In the genomic region with DNA sequence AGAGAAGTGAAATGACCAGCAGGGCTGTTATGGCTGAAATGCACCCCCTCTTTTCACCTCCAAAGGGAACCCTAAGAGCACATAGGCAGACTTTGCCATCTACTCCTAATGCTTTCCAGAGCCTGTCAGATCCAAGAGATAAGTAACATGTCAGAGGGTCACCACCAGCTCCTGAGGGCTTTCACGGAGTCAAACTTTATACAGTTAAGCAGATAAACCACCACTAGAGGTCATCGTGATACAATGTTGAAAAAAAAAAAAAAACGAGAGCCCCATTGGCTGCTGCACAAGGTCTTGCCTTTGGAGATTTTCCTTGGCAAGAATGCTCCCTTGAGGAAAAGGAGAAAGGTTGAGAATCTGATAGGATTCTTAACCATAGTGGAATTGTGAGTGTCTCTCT, we compare ENCODE assay signal across 14 mouse cellular contexts. TPM values are rescaled to one million over a fixed set of nuclear protein-coding genes. Genes with fewer than 3 reads are reported as not detected.
DNase-seq lines count a peak whose midpoint lies in the region; ATAC-seq and TF ChIP-seq lines count a peak whose summit lies in the region.
"Had no signal": no experiment of that assay in that cellular context is flagged by ENCODE, and none has a peak within 500 bp of the region (broad histone marks: within the 10 kb centered on the region; RNA-seq: fewer than 3 reads in every experiment).

No protein-coding gene starts in this region.

- H3K36me3 ChIP-seq in liver, embryonic 14.5 days (replicated peaks; ENCODE audit: control insufficient read depth, insufficient read depth, low read depth): no peaks in the 10 kb centered on the region
- H3K36me3 ChIP-seq in MEL (ENCODE audit: control insufficient read depth in 1 of 2, insufficient read depth in 2 of 2, low read length in 2 of 2): no peaks in the 10 kb centered on the region
- H3K36me3 ChIP-seq in intestine, postnatal 0 days (ENCODE audit: control insufficient read depth, insufficient read depth): no peaks in the 10 kb centered on the region
- H3K36me3 ChIP-seq: limb, embryonic 13.5 days; midbrain, embryonic 12.5 days had no signal

- ATAC-seq in liver, embryonic 14.5 days (ENCODE audit: insufficient read depth): no peak
- ATAC-seq in intestine, postnatal 0 days: no peak
- ATAC-seq: forebrain, embryonic 16.5 days had no signal

- no peak for TF ChIP-seq POLR2A in MEL (IDR thresholded peaks at IDR 0.05; ENCODE audit: control insufficient read depth in 1 of 2, insufficient read depth in 1 of 2, low read depth in 1 of 2, low read length in 2 of 2, poor library complexity in 1 of 2)

- 0% methylated on average over 3 of the region's 3 CpGs for WGBS in liver, embryonic 14.5 days (ENCODE audit: insufficient replicate concordance)
- 4% methylated on average over 3 of the region's 3 CpGs for WGBS in intestine, postnatal 0 days

- TF ChIP-seq RAD21 in MEL (IDR thresholded peaks at IDR 0.05; ENCODE audit: low read depth, low read length): peak; percentile 52

- H3K4me2 ChIP-seq in liver, embryonic 14.5 days (ENCODE audit: low read depth): no peak overlapping the region
- no peak overlapping the region for H3K4me2 ChIP-seq in intestine, postnatal 0 days (replicated peaks; ENCODE audit: low read depth)
- H3K4me2 ChIP-seq: limb, embryonic 13.5 days; midbrain, embryonic 12.5 days had no signal

- no peaks in the 10 kb centered on the region for H3K79me2 ChIP-seq in MEL (ENCODE audit: control insufficient read depth, insufficient read depth, low read length, poor library complexity)

- TF ChIP-seq CTCF in liver, embryonic 14.5 days (IDR thresholded peaks at IDR 0.05; ENCODE audit: low read depth): peak; percentile 17; the same call in 1 of the 2 replicates
- TF ChIP-seq CTCF in MEL (IDR thresholded peaks at IDR 0.05 in 2 of 3, conservative IDR thresholded peaks at IDR 0.05 in 1 of 3; ENCODE audit: control insufficient read depth in 1 of 3, insufficient read depth in 1 of 3, low read depth in 2 of 3, low read length in 3 of 3, poor library complexity in 1 of 3, severe bottlenecking in 1 of 3): peak in 2 of 3 experiments; percentile 19 to 50; a peak in 4 of 6 replicates
- TF ChIP-seq CTCF in intestine, postnatal 0 days (IDR thresholded peaks at IDR 0.05; ENCODE audit: low read depth): peak; percentile 49

- no peak for DNase-seq in liver, embryonic 14.5 days (ENCODE audit: low read depth in 3 of 3, low spot score in 3 of 3)
- DNase-seq in liver: no peak
- peak; percentile 28 for DNase-seq in MEL (ENCODE audit: low read depth, low spot score)
- DNase-seq in brain, adult 2 months (ENCODE audit: low read depth, low spot score): peak; percentile 40
- DNase-seq in kidney, postnatal 36 days: no peak
- DNase-seq in right cerebral cortex, postnatal 10 days (ENCODE audit: low spot score in 2 of 2): no peak
- no peak for DNase-seq in layer of hippocampus, postnatal 14 days (ENCODE audit: low spot score in 2 of 2)
- DNase-seq: adrenal gland, adult 2 months; cerebellum, adult 9-11 months; kidney, adult 9 months had no signal

- no peak overlapping the region for H3K27ac ChIP-seq in liver, embryonic 14.5 days
- no peak overlapping the region for H3K27ac ChIP-seq in MEL (ENCODE audit: control insufficient read depth, low read depth, low read length)
- H3K27ac ChIP-seq in intestine, postnatal 0 days (ENCODE audit: low read depth, low read length): no peak overlapping the region
- H3K27ac ChIP-seq: limb, embryonic 13.5 days; midbrain, embryonic 12.5 days had no signal

- TF ChIP-seq EP300 in liver, embryonic 14.5 days (IDR thresholded peaks at IDR 0.05; ENCODE audit: low read depth): no peak
- TF ChIP-seq EP300 in MEL (IDR thresholded peaks at IDR 0.05; ENCODE audit: low read depth in 1 of 2, low read length in 2 of 2): no peak

- H3K4me1 ChIP-seq in liver, embryonic 14.5 days (replicated peaks; ENCODE audit: control insufficient read depth in 2 of 2, insufficient read depth in 2 of 2, low read length in 1 of 2): no peaks in the 10 kb centered on the region
- no peaks in the 10 kb centered on the region for H3K4me1 ChIP-seq in MEL (ENCODE audit: control insufficient read depth in 1 of 2, insufficient read depth in 2 of 2, low read length in 2 of 2)
- H3K4me1 ChIP-seq in intestine, postnatal 0 days (replicated peaks; ENCODE audit: control insufficient read depth, insufficient read depth, low read length): peaks cover 6% of the 10 kb centered on the region; the same call in 1 of the 2 replicates

- H3K4me3 ChIP-seq in liver, embryonic 14.5 days (ENCODE audit: insufficient read depth in 1 of 2, low read depth in 2 of 2, low read length in 2 of 2): no peak overlapping the region
- no peak overlapping the region for H3K4me3 ChIP-seq in MEL (ENCODE audit: control insufficient read depth in 1 of 2, insufficient read depth in 1 of 2, low read depth in 2 of 2, low read length in 2 of 2)
- H3K4me3 ChIP-seq in intestine, postnatal 0 days (ENCODE audit: low read depth, low read length): no peak overlapping the region
- H3K4me3 ChIP-seq: limb, embryonic 13.5 days; midbrain, embryonic 12.5 days had no signal

- H3K27me3 ChIP-seq in liver, embryonic 14.5 days (ENCODE audit: control insufficient read depth, insufficient read depth, low read length): no peaks in the 10 kb centered on the region; the same call in 1 of the 2 replicates
- peaks cover 0 to 3% of the 10 kb centered on the region in 2 experiments; a peak in 2 of 4 replicates for H3K27me3 ChIP-seq in MEL (ENCODE audit: control insufficient read depth in 1 of 2, insufficient read depth in 2 of 2, low read length in 2 of 2)
- H3K27me3 ChIP-seq in intestine, postnatal 0 days (replicated peaks; ENCODE audit: control insufficient read depth, insufficient read depth, low read length): 0 out of 2 replicates have a peak, but pooled peaks cover 7% of the 10 kb centered on the region

- H3K9me3 ChIP-seq in liver, embryonic 14.5 days (ENCODE audit: control insufficient read depth, low read length): no peaks in the 10 kb centered on the region
- H3K9me3 ChIP-seq in MEL (replicated peaks; ENCODE audit: insufficient read depth, low read length): no peaks in the 10 kb centered on the region
- no peaks in the 10 kb centered on the region for H3K9me3 ChIP-seq in intestine, postnatal 0 days (ENCODE audit: control insufficient read depth)
- H3K9me3 ChIP-seq: midbrain, embryonic 12.5 days had no signal

- no peak overlapping the region for H3K9ac ChIP-seq in liver, embryonic 14.5 days (replicated peaks)
- H3K9ac ChIP-seq in MEL (ENCODE audit: control insufficient read depth, low read depth, low read length, poor library complexity, severe bottlenecking): no peak overlapping the region
- no peak overlapping the region for H3K9ac ChIP-seq in intestine, postnatal 0 days (ENCODE audit: low read depth, low read length)
- H3K9ac ChIP-seq: limb, embryonic 13.5 days; midbrain, embryonic 12.5 days had no signal

TF ChIP-seq in MEL, 35 proteins besides CTCF, POLR2A, EP300 and RAD21:
- TF ChIP-seq BHLHE40 (IDR thresholded peaks at IDR 0.05; ENCODE audit: borderline replicate concordance, low read depth, low read length): no peak
- TF ChIP-seq RCOR1 (IDR thresholded peaks at IDR 0.05; ENCODE audit: low read depth, low read length): no peak
- TF ChIP-seq TAL1 (IDR thresholded peaks at IDR 0.05; ENCODE audit: low read length): no peak
- TF ChIP-seq SIN3A (IDR thresholded peaks at IDR 0.05; ENCODE audit: low read length): no peak
- TF ChIP-seq ZC3H11A (IDR thresholded peaks at IDR 0.05; ENCODE audit: low read depth, low read length): peak; percentile 5; the same call in 1 of the 2 replicates
- no peak for TF ChIP-seq TCF12 (IDR thresholded peaks at IDR 0.05; ENCODE audit: low read depth, low read length)
- no peak for TF ChIP-seq MAX (IDR thresholded peaks at IDR 0.05; ENCODE audit: low read length)
- no peak for TF ChIP-seq GATA1 (IDR thresholded peaks at IDR 0.05; ENCODE audit: low read depth, low read length)
- TF ChIP-seq ZNF384 (IDR thresholded peaks at IDR 0.05; ENCODE audit: low read depth, low read length): peak; percentile 96
- peak; percentile 56 for TF ChIP-seq SMC3 (IDR thresholded peaks at IDR 0.05; ENCODE audit: low read depth, low read length)
- TF ChIP-seq MYC (IDR thresholded peaks at IDR 0.05; ENCODE audit: low read depth, low read length): no peak
- no peak for TF ChIP-seq E2F4 (IDR thresholded peaks at IDR 0.05; ENCODE audit: borderline replicate concordance, low read depth, low read length)

RNA-seq across cellular contexts. Expression of a gene that starts 1.8 kb away (rescaled TPM):
- 0.02 TPM in 1 of 2 replicates, not detected in the other for polyA plus RNA-seq in liver, embryonic 14.5 days (2012; rRNA removed)
- not detected in 2 replicates for polyA plus RNA-seq in liver, embryonic 14.5 days (2014; fragmentation: Nextera tagmentation; extraction: Ambion mirVana)
- total RNA-seq in MEL (2012; rRNA removed): not detected in 2 replicates
- polyA plus RNA-seq in MEL (2012; ENCODE audit: insufficient read depth in 1 of 2, insufficient read length in 2 of 2, low read depth in 1 of 2, low replicate concordance in 2 of 2, missing spikeins in 1 of 2): under 1 TPM in 1 of 2 experiments, not detected in 1; 0.01 TPM
- polyA plus RNA-seq in intestine, postnatal 0 days (2015; fragmentation: Nextera tagmentation; extraction: Ambion mirVana): 2.3 and 3.1 TPM in 2 replicates
- under 1 TPM in 1 of 2 experiments, not detected in 1; 0.28 TPM for total RNA-seq in layer of hippocampus, postnatal 14 days (2021)

RNA-seq across cellular contexts. Expression of a gene that starts 20.4 kb away (rescaled TPM):
- 0.03 TPM in 1 of 2 replicates, not detected in the other for polyA plus RNA-seq in liver, embryonic 14.5 days (2012; rRNA removed)
- polyA plus RNA-seq in liver, embryonic 14.5 days (2014; fragmentation: Nextera tagmentation; extraction: Ambion mirVana): not detected in 2 replicates
- not detected in 2 replicates for total RNA-seq in MEL (2012; rRNA removed)
- not detected for polyA plus RNA-seq in MEL (2012; ENCODE audit: insufficient read depth in 1 of 2, insufficient read length in 2 of 2, low read depth in 1 of 2, low replicate concordance in 2 of 2, missing spikeins in 1 of 2)
- polyA plus RNA-seq in intestine, postnatal 0 days (2015; fragmentation: Nextera tagmentation; extraction: Ambion mirVana): 5.3 and 5.4 TPM in 2 replicates
- 1 to 10 TPM in 1 of 2 experiments, under 1 TPM in 1; 0.71 to 1.2 TPM for total RNA-seq in layer of hippocampus, postnatal 14 days (2021)

Comparison
In these comparisons a context has a peak if more than half of its experiments do, and no peak if none do; other contexts are left out.
1. DNase-seq: peak in MEL (single experiment) and brain, adult 2 months (single experiment); none in liver, embryonic 14.5 days (0 of 3), liver (single experiment), kidney, postnatal 36 days (0 of 2), right cerebral cortex, postnatal 10 days (0 of 2) and layer of hippocampus, postnatal 14 days (0 of 2).
2. Peak in every context shown above with its lines, with median percentiles within 50 percentile points of each other: CTCF ChIP-seq.